Mouse (Mus musculus) testis, adult 2 months (tissue): ENCODE results near the gene Carmil1.

Experiments
- CTCF ChIP-seq: fragments of 200-500 bp; IDR thresholded peaks from 2 replicates; pipeline ENCODE4 v1.5.1; 2012; ENCODE audit warnings: low read depth, mild to moderate bottlenecking, inconsistent platforms, low read length, moderate library complexity; ENCODE audit not compliant: control insufficient read depth, insufficient read depth, insufficient replicate concordance
- POLR2A ChIP-seq: fragments of 200-500 bp; IDR thresholded peaks from 2 replicates; pipeline ENCODE4 v1.6.1; 2012; ENCODE audit warnings: low read depth, mild to moderate bottlenecking, inconsistent platforms, low read length, moderate library complexity; ENCODE audit not compliant: control insufficient read depth

GRCm38 (mm10) chr13:24199861-24200543 lies 80.6 kb downstream of the Carmil1 start:
- TF ChIP-seq CTCF (no peak), POLR2A (no peak)
